Mouse (Mus musculus): ENCODE measurements around the gene Hist2h2aa2. TPM values are rescaled to one million over a fixed set of nuclear protein-coding genes. Genes with fewer than 3 reads are reported as not detected.

The Hist2h2aa2 gene
- polyA plus RNA-seq, 1 experiment from 2014 or later: 49.8 TPM

GRCm38 (mm10) chr3:96262979-96263550, 23.0 kb upstream of the Hist2h2aa2 start, which contains the start of gene Hist2h4:
Hist2h4 (minus strand) TSS chr3:96263311.
- Histone ChIP-seq H3K9me3 (ENCODE audit: control insufficient read depth, low read length) (no peaks in the 10 kb centered on the region), H3K27me3 (ENCODE audit: control insufficient read depth, insufficient read depth, low read length) (no peaks in the 10 kb centered on the region), H3K9ac (ENCODE audit: low read length) (peak within 1 kb of the TSS; percentile 73), H3K36me3 (ENCODE audit: control insufficient read depth, insufficient read depth, low read length) (no peaks in the 10 kb centered on the region), H3K27ac (ENCODE audit: low read depth, low read length) (peak within 1 kb of the TSS; percentile 95), H3K4me1 (replicated peaks; ENCODE audit: control insufficient read depth, insufficient read depth, low read length) (peaks cover 9% of the 10 kb centered on the region; the same call in 1 of the 2 replicates), H3K4me3 (ENCODE audit: low read depth, low read length) (peak within 1 kb of the TSS; percentile 58), H3K4me2 (ENCODE audit: low read depth, low read length, severe bottlenecking) (peak within 1 kb of the TSS; percentile 76)
- peak; percentile 96 for DNase-seq (ENCODE audit: low spot score)
- WGBS: under 1% methylated on average over 40 of the region's 40 CpGs
- ATAC-seq (replicated peaks; ENCODE audit: low FRiP score): peak; percentile 91

- H3K36me3 ChIP-seq (ENCODE audit: control insufficient read depth, insufficient read depth, low read length): no peaks in the 10 kb centered on the region
- WGBS: 1% methylated on average over 19 of the region's 19 CpGs
- H3K4me3 ChIP-seq (ENCODE audit: low read depth, low read length): peak overlapping the region; percentile 58
- DNase-seq (ENCODE audit: low spot score) (peak; percentile 86), ATAC-seq (replicated peaks; ENCODE audit: low FRiP score) (peak; percentile 85)
- no peaks in the 10 kb centered on the region for H3K9me3 ChIP-seq (ENCODE audit: control insufficient read depth, low read length)
- H3K9ac ChIP-seq (ENCODE audit: low read length): peak overlapping the region; percentile 73
- H3K27ac ChIP-seq (ENCODE audit: low read depth, low read length): peak overlapping the region; percentile 95
- no peaks in the 10 kb centered on the region for H3K27me3 ChIP-seq (ENCODE audit: control insufficient read depth, insufficient read depth, low read length)
- peaks cover 7% of the 10 kb centered on the region; the same call in 1 of the 2 replicates for H3K4me1 ChIP-seq (replicated peaks; ENCODE audit: control insufficient read depth, insufficient read depth, low read length)
- peak overlapping the region; percentile 76 for H3K4me2 ChIP-seq (ENCODE audit: low read depth, low read length, severe bottlenecking)
Observed at GRCm38 (mm10) chr3:96262216-96262875, 22.3 kb upstream of the Hist2h2aa2 start.

- H3K9me3 ChIP-seq (ENCODE audit: control insufficient read depth, low read length): no peaks in the 10 kb centered on the region
- DNase-seq (ENCODE audit: low spot score): no peak
- H3K27me3 ChIP-seq (ENCODE audit: control insufficient read depth, insufficient read depth, low read length): no peaks in the 10 kb centered on the region
- peak overlapping the region; percentile 73 for H3K9ac ChIP-seq (ENCODE audit: low read length)
- 53% methylated on average over 3 of the region's 3 CpGs for WGBS
- peaks cover 7% of the 10 kb centered on the region; the same call in 1 of the 2 replicates for H3K4me1 ChIP-seq (replicated peaks; ENCODE audit: control insufficient read depth, insufficient read depth, low read length)
- peak overlapping the region; percentile 95 for H3K27ac ChIP-seq (ENCODE audit: low read depth, low read length)
- peak overlapping the region; percentile 76 for H3K4me2 ChIP-seq (ENCODE audit: low read depth, low read length, severe bottlenecking)
- H3K4me3 ChIP-seq (ENCODE audit: low read depth, low read length): peak overlapping the region; percentile 58
- no peaks in the 10 kb centered on the region for H3K36me3 ChIP-seq (ENCODE audit: control insufficient read depth, insufficient read depth, low read length)
- no peak for ATAC-seq (replicated peaks; ENCODE audit: low FRiP score)
Observed at GRCm38 (mm10) chr3:96261623-96262022, 21.5 kb upstream of the Hist2h2aa2 start.

GRCm38 (mm10) chr3:96260220-96260619, 20.1 kb upstream of the Hist2h2aa2 start:
- ATAC-seq (replicated peaks; ENCODE audit: low FRiP score) (no peak), DNase-seq (ENCODE audit: low spot score) (no peak)
- no peak overlapping the region for H3K4me3 ChIP-seq (ENCODE audit: low read depth, low read length)
- H3K4me2 ChIP-seq (ENCODE audit: low read depth, low read length, severe bottlenecking): no peak overlapping the region
- no peak overlapping the region for H3K9ac ChIP-seq (ENCODE audit: low read length)
- H3K36me3 ChIP-seq (ENCODE audit: control insufficient read depth, insufficient read depth, low read length): no peaks in the 10 kb centered on the region
- WGBS: 93% methylated on average over 5 of the region's 5 CpGs
- H3K9me3 ChIP-seq (ENCODE audit: control insufficient read depth, low read length): no peaks in the 10 kb centered on the region
- no peaks in the 10 kb centered on the region for H3K27me3 ChIP-seq (ENCODE audit: control insufficient read depth, insufficient read depth, low read length)
- H3K4me1 ChIP-seq (replicated peaks; ENCODE audit: control insufficient read depth, insufficient read depth, low read length): peaks cover 7% of the 10 kb centered on the region; the same call in 1 of the 2 replicates
- no peak overlapping the region for H3K27ac ChIP-seq (ENCODE audit: low read depth, low read length)

DNA sequence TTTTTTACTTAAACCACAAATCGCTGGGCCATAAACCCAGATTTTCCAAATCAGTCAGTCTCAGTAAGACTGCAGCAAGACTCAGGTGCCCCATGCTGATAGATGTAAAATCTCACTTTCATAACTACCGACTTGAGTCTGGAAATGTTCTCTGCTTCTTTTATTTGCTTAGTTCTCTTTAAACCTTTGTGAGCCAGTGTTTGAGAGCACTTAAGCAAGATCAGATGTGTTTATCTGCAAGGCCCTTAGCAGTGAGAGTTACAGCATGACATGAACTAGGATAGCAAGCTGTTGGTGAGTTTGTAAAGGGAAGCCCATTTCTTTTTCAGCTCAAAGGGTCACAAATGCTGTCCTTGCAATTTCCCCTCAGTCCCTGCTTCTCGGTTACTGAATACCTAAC, 17.1 kb upstream of the Hist2h2aa2 start:
- WGBS: 87% methylated on average over 3 of the region's 3 CpGs
- no peak for ATAC-seq (replicated peaks; ENCODE audit: low FRiP score)
- no peak overlapping the region for H3K9ac ChIP-seq (ENCODE audit: low read length)

GRCm38 (mm10) chr3:96255926-96256593, 16.0 kb upstream of the Hist2h2aa2 start:
- Histone ChIP-seq H3K4me3 (ENCODE audit: low read depth, low read length) (no peak overlapping the region), H3K4me1 (replicated peaks; ENCODE audit: control insufficient read depth, insufficient read depth, low read length) (no peaks in the 10 kb centered on the region), H3K4me2 (ENCODE audit: low read depth, low read length, severe bottlenecking) (no peak overlapping the region), H3K27ac (ENCODE audit: low read depth, low read length) (no peak overlapping the region), H3K9ac (ENCODE audit: low read length) (no peak overlapping the region), H3K9me3 (ENCODE audit: control insufficient read depth, low read length) (no peaks in the 10 kb centered on the region), H3K27me3 (ENCODE audit: control insufficient read depth, insufficient read depth, low read length) (no peaks in the 10 kb centered on the region), H3K36me3 (ENCODE audit: control insufficient read depth, insufficient read depth, low read length) (no peaks in the 10 kb centered on the region)
- 83% methylated on average over 5 of the region's 5 CpGs for WGBS
- DNase-seq (ENCODE audit: low spot score) (no peak), ATAC-seq (replicated peaks; ENCODE audit: low FRiP score) (no peak)

More for the DNA sequence above, 17.1 kb upstream of the Hist2h2aa2 start:
- Histone ChIP-seq H3K36me3 (ENCODE audit: control insufficient read depth, insufficient read depth, low read length) (no peaks in the 10 kb centered on the region), H3K4me3 (ENCODE audit: low read depth, low read length) (no peak overlapping the region), H3K27ac (ENCODE audit: low read depth, low read length) (no peak overlapping the region), H3K9me3 (ENCODE audit: control insufficient read depth, low read length) (no peaks in the 10 kb centered on the region), H3K4me1 (replicated peaks; ENCODE audit: control insufficient read depth, insufficient read depth, low read length) (no peaks in the 10 kb centered on the region; the same call in 1 of the 2 replicates), H3K27me3 (ENCODE audit: control insufficient read depth, insufficient read depth, low read length) (no peaks in the 10 kb centered on the region), H3K4me2 (ENCODE audit: low read depth, low read length, severe bottlenecking) (no peak overlapping the region)
- DNase-seq (ENCODE audit: low spot score): no peak

DNA sequence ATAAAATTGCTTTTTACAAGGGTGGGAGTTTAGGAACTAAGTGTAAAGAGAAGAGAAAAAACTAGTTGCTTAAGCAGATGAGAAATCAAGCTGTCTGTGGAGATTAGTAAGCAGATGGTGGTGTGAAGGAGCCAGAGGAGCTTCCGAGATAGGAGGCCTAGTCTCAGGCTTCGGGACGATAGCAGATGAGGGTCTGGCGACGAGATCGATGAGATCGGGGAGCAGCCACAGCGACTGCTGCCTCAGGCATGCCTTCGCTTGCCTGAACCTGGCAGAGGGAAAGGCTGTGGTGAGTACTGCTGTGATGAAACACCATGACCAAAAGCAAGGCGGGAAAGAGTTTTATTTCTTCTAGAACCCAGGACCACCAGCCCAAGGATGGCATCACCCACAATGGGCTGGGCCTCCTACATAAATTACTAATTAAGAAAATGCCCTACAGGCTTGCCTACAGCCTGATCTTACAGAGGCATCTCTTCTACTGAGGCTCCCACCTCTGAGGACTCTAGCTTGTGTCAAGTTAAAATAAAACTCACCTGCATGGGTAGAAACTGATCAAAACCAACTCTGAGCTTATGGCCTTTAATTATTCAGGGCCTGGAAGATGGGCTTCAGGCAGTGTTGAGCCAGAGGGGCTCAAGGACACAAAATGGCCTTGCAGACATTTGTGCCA, 14.7 kb upstream of the Hist2h2aa2 start:
- 64% methylated on average over 10 of the region's 10 CpGs for WGBS
- ATAC-seq (replicated peaks; ENCODE audit: low FRiP score): no peak
- Histone ChIP-seq H3K4me1 (replicated peaks; ENCODE audit: control insufficient read depth, insufficient read depth, low read length) (no peaks in the 10 kb centered on the region), H3K9me3 (ENCODE audit: control insufficient read depth, low read length) (no peaks in the 10 kb centered on the region), H3K36me3 (ENCODE audit: control insufficient read depth, insufficient read depth, low read length) (no peaks in the 10 kb centered on the region), H3K4me2 (ENCODE audit: low read depth, low read length, severe bottlenecking) (no peak overlapping the region), H3K27me3 (ENCODE audit: control insufficient read depth, insufficient read depth, low read length) (no peaks in the 10 kb centered on the region), H3K27ac (ENCODE audit: low read depth, low read length) (no peak overlapping the region), H3K9ac (ENCODE audit: low read length) (no peak overlapping the region), H3K4me3 (ENCODE audit: low read depth, low read length) (no peak overlapping the region)
- DNase-seq (ENCODE audit: low spot score): peak; percentile 60

DNA sequence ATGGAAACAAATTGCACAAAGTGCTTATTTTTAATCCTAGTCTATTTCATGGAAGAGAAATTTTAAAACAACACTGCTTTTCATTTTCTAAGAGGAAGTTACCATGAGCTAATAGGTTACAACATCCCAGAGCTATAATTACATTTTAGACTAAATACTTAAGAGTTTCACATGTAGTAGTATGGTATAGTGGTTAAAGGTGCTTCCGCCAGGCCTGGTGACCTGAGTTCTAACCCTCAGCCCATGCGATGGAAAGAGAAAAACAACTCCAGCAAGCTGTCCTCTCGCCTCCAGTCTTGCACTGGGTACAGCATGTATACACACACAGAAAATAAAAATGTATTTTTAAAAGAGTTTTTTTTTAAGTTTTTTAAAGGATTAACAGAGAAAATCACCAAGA, 11.7 kb upstream of the Hist2h2aa2 start:
- Histone ChIP-seq H3K4me2 (ENCODE audit: low read depth, low read length, severe bottlenecking) (no peak overlapping the region), H3K4me1 (replicated peaks; ENCODE audit: control insufficient read depth, insufficient read depth, low read length) (no peaks in the 10 kb centered on the region; the same call in 1 of the 2 replicates), H3K9ac (ENCODE audit: low read length) (no peak overlapping the region), H3K27me3 (ENCODE audit: control insufficient read depth, insufficient read depth, low read length) (no peaks in the 10 kb centered on the region; the same call in 1 of the 2 replicates), H3K27ac (ENCODE audit: low read depth, low read length) (no peak overlapping the region), H3K9me3 (ENCODE audit: control insufficient read depth, low read length) (no peaks in the 10 kb centered on the region), H3K4me3 (ENCODE audit: low read depth, low read length) (no peak overlapping the region), H3K36me3 (ENCODE audit: control insufficient read depth, insufficient read depth, low read length) (no peaks in the 10 kb centered on the region)
- WGBS: 89% methylated on average over 3 of the region's 3 CpGs
- DNase-seq (ENCODE audit: low spot score) (no peak), ATAC-seq (replicated peaks; ENCODE audit: low FRiP score) (no peak)

Measured in forebrain, embryonic 11.5 days (tissue).